Mouse (Mus musculus) retina, adult 2 months (tissue): ENCODE measurements around the gene Yju2.

Experiments used
- DNase-seq: peaks from one replicate; pipeline ENCODE4 v3.0.0-alpha.2; 2012; ENCODE audit warnings: low read depth, low spot score

The Yju2 gene

GRCm38 (mm10) chr17:56006956-56007355 lies 48.1 kb downstream of the Yju2 start:
- no peak for DNase-seq

DNA sequence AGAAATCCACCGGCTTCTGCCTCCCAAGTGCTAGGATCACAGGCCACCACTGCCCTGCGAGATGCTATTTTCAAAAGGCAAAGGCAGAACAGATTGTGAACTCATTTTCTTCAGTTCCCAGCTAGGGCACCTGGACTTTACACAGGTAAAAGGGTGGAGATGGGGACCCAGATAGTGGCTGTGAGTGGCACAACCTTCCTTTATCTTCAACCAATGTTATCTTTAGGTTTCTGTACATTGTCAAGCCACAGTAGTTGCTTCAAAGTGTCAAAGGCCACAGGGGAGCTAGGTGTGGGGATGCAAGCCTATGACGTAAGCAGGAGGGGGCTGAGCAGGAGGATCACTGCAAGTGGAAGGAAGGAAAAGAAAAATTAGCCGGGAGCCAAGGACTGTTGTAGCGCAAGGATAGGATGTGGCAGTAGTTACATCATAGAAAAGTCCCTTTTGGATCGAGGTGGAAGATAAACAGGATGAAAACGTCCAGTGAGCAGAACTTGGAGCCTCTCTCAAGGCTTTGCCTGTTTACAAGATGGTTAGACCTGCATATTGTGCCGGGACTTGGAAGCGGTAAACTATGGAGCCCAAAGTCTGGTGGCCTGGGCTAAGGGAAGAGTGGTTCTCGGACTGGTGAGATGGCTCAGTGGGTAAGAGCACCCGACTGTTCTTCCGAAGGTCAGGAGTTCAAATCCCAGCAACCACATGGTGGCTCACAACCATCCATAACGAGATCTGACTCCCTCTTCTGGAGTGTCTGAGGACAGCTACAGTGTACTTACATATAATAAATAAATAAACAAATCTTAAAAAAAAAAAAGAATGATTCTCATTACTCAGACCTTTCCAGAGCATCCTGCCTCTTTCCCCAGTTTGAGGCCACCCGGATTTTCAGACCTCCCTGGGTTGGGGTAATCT lies 48.8 kb downstream of the Yju2 start:
- no peak for DNase-seq

DNA sequence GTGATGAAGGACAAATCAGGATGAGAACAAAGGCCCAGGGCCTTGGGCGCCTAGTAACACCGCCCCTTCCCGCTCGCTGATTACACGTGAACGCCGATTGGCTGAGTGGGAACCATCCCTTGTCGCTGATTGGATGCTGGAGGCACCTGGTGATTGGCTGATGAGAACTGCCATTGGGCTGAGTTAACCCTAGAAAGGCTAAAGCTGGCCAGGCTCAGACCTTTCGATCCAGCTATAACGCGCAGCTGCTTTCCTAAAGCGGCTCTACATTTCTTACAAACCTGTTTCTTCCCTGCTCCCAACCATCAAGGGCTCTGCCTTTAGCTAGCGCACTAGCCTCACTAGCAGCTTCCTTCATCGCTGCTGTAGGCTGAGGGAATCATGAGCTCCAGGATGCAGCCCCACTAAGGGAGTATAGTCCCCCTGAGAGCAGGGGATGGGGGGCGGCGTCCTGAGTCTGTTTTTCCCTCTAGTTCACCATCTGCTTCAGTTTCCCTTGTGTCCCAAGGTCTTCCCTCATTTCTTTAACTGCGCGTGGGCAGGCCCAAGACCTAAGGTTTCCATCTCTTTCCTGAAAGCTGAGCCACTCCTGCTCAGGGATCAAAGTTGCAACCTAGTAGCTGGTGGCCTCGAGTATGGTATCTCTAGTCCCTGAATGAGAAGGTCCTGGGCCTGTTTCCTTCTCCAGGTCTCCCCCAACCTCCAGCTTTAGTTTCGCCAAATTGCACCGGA lies 49.6 kb downstream of the Yju2 start:
- DNase-seq, result peak; percentile 88

GRCm38 (mm10) chr17:56009088-56009961 lies 50.4 kb downstream of the Yju2 start:
- peak; percentile 57 for DNase-seq

GRCm38 (mm10) chr17:56009962-56010240 lies 51.0 kb downstream of the Yju2 start:
- DNase-seq, result no peak

- DNase-seq, result no peak
These were observed 51.4 kb downstream of the Yju2 start for GRCm38 (mm10) chr17:56010255-56010654.

DNA sequence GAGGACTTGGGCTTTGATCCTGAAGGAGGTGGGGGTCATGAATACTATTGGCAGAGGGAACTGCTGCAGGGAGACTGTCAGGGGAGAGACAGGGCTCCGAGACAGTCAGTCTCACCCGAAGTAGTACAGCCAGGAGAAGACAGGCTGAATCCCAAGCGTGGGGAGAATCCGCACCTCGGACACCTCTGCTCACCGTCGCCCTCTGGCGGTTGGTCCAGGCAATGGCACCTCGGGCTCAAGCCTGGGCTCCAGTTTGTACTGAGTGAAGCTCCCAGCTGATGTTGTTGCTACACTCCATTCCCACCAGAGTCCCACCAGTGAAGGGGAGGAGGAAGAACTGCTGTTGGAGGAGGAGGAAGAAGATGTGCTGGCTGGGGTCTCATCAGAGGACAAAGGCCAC lies 51.8 kb downstream of the Yju2 start:
- DNase-seq, result no peak

GRCm38 (mm10) chr17:56011441-56011840 lies 52.5 kb downstream of the Yju2 start:
- no peak for DNase-seq

- no peak for DNase-seq
These were observed 56.4 kb downstream of the Yju2 start for GRCm38 (mm10) chr17:56015293-56015692.

- DNase-seq, result no peak
These were observed 57.5 kb downstream of the Yju2 start for GRCm38 (mm10) chr17:56016382-56016781.

GRCm38 (mm10) chr17:56016793-56017785 lies 58.2 kb downstream of the Yju2 start:
- no peak for DNase-seq

GRCm38 (mm10) chr17:56017848-56018247 lies 58.9 kb downstream of the Yju2 start:
- DNase-seq, result no peak
